Mouse (Mus musculus): ENCODE data around the gene Odam. TPM values are rescaled to one million over a fixed set of nuclear protein-coding genes. Genes with fewer than 3 reads are reported as not detected.

The Odam gene
- not detected in 2 replicates for polyA plus RNA-seq (2015; fragmentation: Nextera tagmentation; extraction: Ambion mirVana)

DNA sequence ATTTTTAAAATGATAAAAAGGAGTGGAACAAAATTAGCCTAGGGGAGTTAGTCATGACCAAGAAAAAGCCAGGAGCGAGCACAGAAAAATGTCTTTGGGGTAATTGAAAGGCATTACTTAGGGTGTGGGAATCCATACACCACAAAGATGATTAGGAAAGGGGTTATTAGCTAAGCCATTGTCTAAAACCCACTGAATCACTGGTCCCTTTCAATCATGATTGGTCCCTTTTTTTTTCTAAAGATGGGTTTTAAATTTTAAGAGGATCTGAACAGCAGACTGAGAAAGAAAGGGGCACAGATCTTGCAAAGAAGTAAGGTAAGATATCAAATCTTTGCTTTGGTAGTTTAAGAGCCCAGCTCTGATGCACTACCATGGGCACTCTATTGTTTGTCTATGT is at the start of gene Odam:
Odam (plus strand) TSS at position 301 of the 400 bp plus-strand sequence.
- H3K4me3 ChIP-seq (ENCODE audit: low read depth, low read length): no peak within 1 kb of the TSS
- H3K4me1 ChIP-seq (ENCODE audit: control insufficient read depth, low read depth, low read length): no peaks in the 10 kb centered on the region
- H3K27ac ChIP-seq (ENCODE audit: low read length): no peak within 1 kb of the TSS
- H3K27me3 ChIP-seq (ENCODE audit: control insufficient read depth, insufficient read depth, low read depth, low read length): no peaks in the 10 kb centered on the region
- H3K4me2 ChIP-seq (ENCODE audit: low read depth, low read length): no peak within 1 kb of the TSS
- H3K36me3 ChIP-seq (ENCODE audit: control insufficient read depth, insufficient read depth): no peaks in the 10 kb centered on the region
- ATAC-seq (ENCODE audit: low read depth): no peak
- no peaks in the 10 kb centered on the region for H3K9me3 ChIP-seq (replicated peaks; ENCODE audit: control insufficient read depth, low read length)
- WGBS (ENCODE audit: insufficient replicate concordance): 69% methylated on average over 1 of the region's 1 CpGs
- no peak within 1 kb of the TSS for H3K9ac ChIP-seq (ENCODE audit: low read depth, low read length)

- H3K36me3 ChIP-seq (ENCODE audit: control insufficient read depth, insufficient read depth): no peaks in the 10 kb centered on the region
- H3K4me3 ChIP-seq (ENCODE audit: low read depth, low read length): no peak overlapping the region
- H3K4me2 ChIP-seq (ENCODE audit: low read depth, low read length): no peak overlapping the region
- H3K27ac ChIP-seq (ENCODE audit: low read length): no peak overlapping the region
- no peak overlapping the region for H3K9ac ChIP-seq (ENCODE audit: low read depth, low read length)
- H3K27me3 ChIP-seq (ENCODE audit: control insufficient read depth, insufficient read depth, low read depth, low read length): no peaks in the 10 kb centered on the region
- no peak for ATAC-seq (ENCODE audit: low read depth)
- 49% methylated on average over 3 of the region's 3 CpGs for WGBS (ENCODE audit: insufficient replicate concordance)
- H3K9me3 ChIP-seq (replicated peaks; ENCODE audit: control insufficient read depth, low read length): no peaks in the 10 kb centered on the region
- no peaks in the 10 kb centered on the region for H3K4me1 ChIP-seq (ENCODE audit: control insufficient read depth, low read depth, low read length)
Observed at GRCm38 (mm10) chr5:87855136-87855716, 29.6 kb upstream of the Odam start.

DNA sequence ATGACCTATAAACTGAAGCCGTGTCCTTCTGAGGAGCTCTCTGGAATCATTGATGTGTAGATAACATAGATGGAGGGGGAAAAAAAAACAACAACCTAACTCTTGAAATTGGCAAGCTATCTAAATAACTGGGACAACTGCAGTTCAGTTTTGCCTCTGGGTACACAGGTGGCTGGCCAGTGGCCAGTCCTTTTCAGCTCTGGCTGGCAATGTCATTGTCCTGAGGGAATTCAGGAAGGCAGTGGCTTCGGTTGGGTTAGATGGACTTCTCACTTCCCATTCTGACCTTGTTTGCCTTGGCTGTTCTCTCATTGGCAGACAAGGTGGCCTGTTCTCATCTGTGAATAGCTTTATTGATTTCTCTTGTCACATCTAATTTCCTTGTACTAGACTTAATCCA is 14.7 kb upstream of the Odam start:
- ATAC-seq (ENCODE audit: low read depth): no peak
- Histone ChIP-seq H3K36me3 (ENCODE audit: control insufficient read depth, insufficient read depth) (no peaks in the 10 kb centered on the region), H3K9ac (ENCODE audit: low read depth, low read length) (no peak overlapping the region), H3K4me3 (ENCODE audit: low read depth, low read length) (no peak overlapping the region), H3K4me1 (ENCODE audit: control insufficient read depth, low read depth, low read length) (no peaks in the 10 kb centered on the region), H3K27ac (ENCODE audit: low read length) (no peak overlapping the region), H3K27me3 (ENCODE audit: control insufficient read depth, insufficient read depth, low read depth, low read length) (no peaks in the 10 kb centered on the region), H3K4me2 (ENCODE audit: low read depth, low read length) (no peak overlapping the region), H3K9me3 (replicated peaks; ENCODE audit: control insufficient read depth, low read length) (no peaks in the 10 kb centered on the region)
- 48% methylated on average over 2 of the region's 2 CpGs for WGBS (ENCODE audit: insufficient replicate concordance)

DNA sequence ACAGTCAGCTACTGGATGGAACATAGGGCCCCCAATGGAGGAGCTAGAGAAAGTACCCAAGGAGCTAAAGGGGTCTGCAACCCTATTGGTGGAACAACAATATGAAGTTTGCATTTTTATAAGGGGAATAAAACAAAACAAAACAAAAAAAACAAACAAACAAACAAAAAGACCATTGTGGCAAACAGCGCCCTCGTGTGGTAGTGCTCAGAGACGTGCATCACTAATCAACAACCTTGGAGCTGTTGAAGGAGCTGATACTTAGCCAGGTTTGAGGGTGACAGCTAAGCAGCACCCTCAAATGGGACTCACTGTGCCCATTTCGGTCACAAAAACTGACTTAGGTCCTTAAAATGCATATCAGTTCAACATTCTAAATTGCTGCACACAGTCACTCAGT is 13.4 kb upstream of the Odam start:
- Histone ChIP-seq H3K27me3 (ENCODE audit: control insufficient read depth, insufficient read depth, low read depth, low read length) (no peaks in the 10 kb centered on the region), H3K4me2 (ENCODE audit: low read depth, low read length) (no peak overlapping the region), H3K4me1 (ENCODE audit: control insufficient read depth, low read depth, low read length) (no peaks in the 10 kb centered on the region), H3K36me3 (ENCODE audit: control insufficient read depth, insufficient read depth) (no peaks in the 10 kb centered on the region), H3K9ac (ENCODE audit: low read depth, low read length) (no peak overlapping the region), H3K4me3 (ENCODE audit: low read depth, low read length) (no peak overlapping the region), H3K27ac (ENCODE audit: low read length) (no peak overlapping the region), H3K9me3 (replicated peaks; ENCODE audit: control insufficient read depth, low read length) (no peaks in the 10 kb centered on the region)
- no peak for ATAC-seq (ENCODE audit: low read depth)
- 24% methylated on average over 4 of the region's 4 CpGs for WGBS (ENCODE audit: insufficient replicate concordance)

- H3K36me3 ChIP-seq (ENCODE audit: control insufficient read depth, insufficient read depth): no peaks in the 10 kb centered on the region
- H3K9me3 ChIP-seq (replicated peaks; ENCODE audit: control insufficient read depth, low read length): no peaks in the 10 kb centered on the region; the same call in 1 of the 2 replicates
- no peaks in the 10 kb centered on the region for H3K4me1 ChIP-seq (ENCODE audit: control insufficient read depth, low read depth, low read length)
- H3K4me3 ChIP-seq (ENCODE audit: low read depth, low read length): no peak within 1 kb of the TSS
- H3K27ac ChIP-seq (ENCODE audit: low read length): no peak within 1 kb of the TSS
- no peaks in the 10 kb centered on the region for H3K27me3 ChIP-seq (ENCODE audit: control insufficient read depth, insufficient read depth, low read depth, low read length)
- ATAC-seq (ENCODE audit: low read depth): no peak
- 42% methylated on average over 5 of the region's 5 CpGs for WGBS (ENCODE audit: insufficient replicate concordance)
- H3K4me2 ChIP-seq (ENCODE audit: low read depth, low read length): no peak within 1 kb of the TSS
- H3K9ac ChIP-seq (ENCODE audit: low read depth, low read length): no peak within 1 kb of the TSS
Observed at GRCm38 (mm10) chr5:87925372-87925771, 40.5 kb downstream of the Odam start, which contains the start of gene Csn3. Gene Csn3, plus strand, starts transcription at chr5:87925579.

DNA sequence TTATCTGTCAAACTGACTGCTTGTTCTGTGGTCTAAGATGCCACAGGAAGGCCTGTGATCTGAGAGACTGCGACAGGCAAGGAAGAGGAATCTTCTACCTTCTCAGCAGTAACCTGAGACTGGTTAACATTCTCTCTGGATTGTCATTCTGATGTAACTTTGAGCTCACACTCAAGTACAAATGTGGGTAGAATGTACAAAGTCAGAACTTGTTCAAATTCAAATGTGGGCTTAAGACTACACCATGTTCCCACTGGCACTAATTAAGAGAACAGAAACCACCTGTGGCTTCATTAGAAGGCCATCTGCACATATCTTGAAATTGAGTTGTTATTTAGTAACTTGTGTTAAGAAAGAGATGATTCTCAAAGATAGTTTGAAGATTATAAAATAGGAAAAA is 46.8 kb downstream of the Odam start:
- Histone ChIP-seq H3K4me2 (ENCODE audit: low read depth, low read length) (no peak overlapping the region), H3K36me3 (ENCODE audit: control insufficient read depth, insufficient read depth) (no peaks in the 10 kb centered on the region), H3K27ac (ENCODE audit: low read length) (no peak overlapping the region), H3K4me1 (ENCODE audit: control insufficient read depth, low read depth, low read length) (no peaks in the 10 kb centered on the region), H3K9ac (ENCODE audit: low read depth, low read length) (no peak overlapping the region), H3K9me3 (replicated peaks; ENCODE audit: control insufficient read depth, low read length) (no peaks in the 10 kb centered on the region), H3K4me3 (ENCODE audit: low read depth, low read length) (no peak overlapping the region), H3K27me3 (ENCODE audit: control insufficient read depth, insufficient read depth, low read depth, low read length) (no peaks in the 10 kb centered on the region)
- no peak for ATAC-seq (ENCODE audit: low read depth)
- 33% methylated on average over 1 of the region's 1 CpGs for WGBS (ENCODE audit: insufficient replicate concordance)

DNA sequence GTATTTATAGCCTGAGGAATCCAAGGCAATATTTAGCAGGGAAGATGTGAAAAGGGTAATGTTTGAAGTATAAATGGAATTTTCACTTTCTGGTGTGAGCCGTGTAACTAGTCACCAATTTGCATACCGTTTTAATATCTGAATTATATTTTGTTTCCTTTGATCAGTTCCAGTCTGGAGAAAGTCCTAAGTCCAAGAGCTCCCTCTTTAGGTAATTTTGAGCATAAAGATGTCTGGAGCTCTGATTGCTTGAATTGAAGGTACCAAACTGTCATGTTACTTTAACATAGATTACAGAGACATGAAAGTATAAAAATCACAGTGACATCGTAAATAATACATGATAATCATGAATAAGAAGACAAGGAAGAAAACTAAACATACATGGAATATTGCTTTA is 55.9 kb downstream of the Odam start:
- Histone ChIP-seq H3K27me3 (ENCODE audit: control insufficient read depth, insufficient read depth, low read depth, low read length) (no peaks in the 10 kb centered on the region), H3K4me1 (ENCODE audit: control insufficient read depth, low read depth, low read length) (no peaks in the 10 kb centered on the region), H3K9ac (ENCODE audit: low read depth, low read length) (no peak overlapping the region), H3K9me3 (replicated peaks; ENCODE audit: control insufficient read depth, low read length) (no peaks in the 10 kb centered on the region), H3K27ac (ENCODE audit: low read length) (no peak overlapping the region), H3K36me3 (ENCODE audit: control insufficient read depth, insufficient read depth) (no peaks in the 10 kb centered on the region), H3K4me2 (ENCODE audit: low read depth, low read length) (no peak overlapping the region), H3K4me3 (ENCODE audit: low read depth, low read length) (no peak overlapping the region)
- WGBS (ENCODE audit: insufficient replicate concordance): 35% methylated on average over 3 of the region's 3 CpGs
- ATAC-seq (ENCODE audit: low read depth): no peak

GRCm38 (mm10) chr5:87942515-87942914 is 57.7 kb downstream of the Odam start:
- Histone ChIP-seq H3K4me2 (ENCODE audit: low read depth, low read length) (no peak overlapping the region), H3K4me3 (ENCODE audit: low read depth, low read length) (no peak overlapping the region), H3K4me1 (ENCODE audit: control insufficient read depth, low read depth, low read length) (no peaks in the 10 kb centered on the region), H3K9me3 (replicated peaks; ENCODE audit: control insufficient read depth, low read length) (no peaks in the 10 kb centered on the region), H3K27ac (ENCODE audit: low read length) (no peak overlapping the region), H3K36me3 (ENCODE audit: control insufficient read depth, insufficient read depth) (no peaks in the 10 kb centered on the region), H3K9ac (ENCODE audit: low read depth, low read length) (no peak overlapping the region), H3K27me3 (ENCODE audit: control insufficient read depth, insufficient read depth, low read depth, low read length) (no peaks in the 10 kb centered on the region)
- no peak for ATAC-seq (ENCODE audit: low read depth)
